Mouse (Mus musculus): ENCODE measurements around the gene Zbtb7a.

Zbtb7a gene

DNA sequence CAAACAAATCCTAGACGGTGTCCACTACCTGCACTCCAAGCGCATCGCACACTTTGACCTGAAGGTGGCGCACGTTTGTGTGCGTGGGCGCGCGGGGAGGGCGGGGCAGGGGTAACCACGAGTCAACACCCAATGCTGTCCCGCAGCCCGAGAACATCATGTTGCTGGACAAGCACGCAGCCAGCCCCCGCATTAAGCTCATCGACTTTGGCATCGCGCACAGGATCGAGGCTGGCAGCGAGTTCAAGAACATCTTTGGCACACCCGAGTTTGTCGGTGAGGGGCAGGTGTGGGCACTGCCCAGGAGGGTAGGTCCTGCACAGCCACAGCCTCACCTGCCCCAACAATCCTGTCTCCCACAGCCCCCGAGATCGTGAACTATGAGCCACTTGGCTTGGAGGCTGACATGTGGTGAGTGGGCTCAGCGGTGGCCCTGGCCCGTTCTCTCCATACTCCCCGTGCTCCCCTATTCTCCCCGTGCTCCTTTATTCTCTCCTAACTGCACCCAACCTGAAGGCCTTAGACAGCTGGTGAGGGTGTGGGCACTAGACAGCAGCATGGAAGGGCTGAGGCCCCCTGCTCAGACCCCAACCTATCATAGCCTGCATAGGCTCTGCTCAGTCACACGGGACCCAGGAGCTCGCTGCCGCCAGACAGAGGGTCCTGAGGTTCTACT, 55.4 kb downstream of the Zbtb7a start:
- DNase-seq (ENCODE audit: low spot score in 2 of 2): no peak

DNA sequence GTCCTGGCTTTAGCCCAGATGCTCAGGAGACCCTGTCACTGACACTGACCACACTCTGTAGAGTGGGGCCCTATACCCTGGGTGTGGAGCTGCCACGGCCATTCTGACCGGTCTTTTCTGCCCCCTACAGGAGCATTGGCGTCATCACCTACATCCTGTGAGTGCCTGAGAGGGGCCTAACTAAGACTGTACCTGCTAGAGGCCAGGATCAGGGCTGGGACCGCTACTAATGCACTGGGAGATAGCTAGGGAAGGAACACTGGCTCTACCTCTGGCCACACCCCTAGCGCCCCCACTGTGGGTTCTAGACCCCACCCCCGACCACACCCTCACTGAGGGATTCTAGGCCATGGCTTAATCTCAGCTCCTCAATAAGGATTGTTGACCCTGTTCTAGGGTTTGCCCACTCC, 55.9 kb downstream of the Zbtb7a start:
- DNase-seq (ENCODE audit: low spot score in 2 of 2): no peak

DNA sequence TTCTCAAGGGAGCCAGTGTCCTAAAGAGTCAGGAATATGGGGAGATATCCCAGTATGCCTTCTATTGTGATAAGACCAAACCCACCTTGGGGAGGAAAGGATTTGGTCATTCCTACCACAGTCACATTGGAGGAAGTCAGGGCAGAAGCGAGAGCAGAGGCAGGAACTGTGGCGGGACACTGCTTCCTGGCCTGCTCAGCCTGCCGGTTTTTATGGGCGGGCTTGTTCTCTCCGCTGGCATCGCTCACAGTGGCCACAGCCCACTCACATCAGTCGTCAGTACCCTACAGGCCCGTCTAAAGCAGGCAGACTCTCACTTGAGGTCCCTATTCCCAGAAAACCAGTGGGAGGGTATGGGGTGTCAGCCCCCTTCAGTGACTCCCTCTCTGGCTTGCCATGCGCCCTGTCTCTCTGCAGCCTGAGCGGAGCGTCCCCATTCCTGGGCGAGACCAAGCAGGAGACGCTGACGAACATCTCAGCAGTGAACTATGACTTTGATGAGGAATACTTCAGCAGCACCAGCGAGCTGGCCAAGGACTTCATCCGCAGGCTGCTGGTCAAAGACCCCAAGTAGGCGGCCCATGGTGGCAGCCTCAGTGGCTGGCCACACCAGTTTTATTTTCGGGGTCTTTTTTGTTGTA, 56.4 kb downstream of the Zbtb7a start:
- DNase-seq (ENCODE audit: low spot score in 2 of 2): no peak

DNA sequence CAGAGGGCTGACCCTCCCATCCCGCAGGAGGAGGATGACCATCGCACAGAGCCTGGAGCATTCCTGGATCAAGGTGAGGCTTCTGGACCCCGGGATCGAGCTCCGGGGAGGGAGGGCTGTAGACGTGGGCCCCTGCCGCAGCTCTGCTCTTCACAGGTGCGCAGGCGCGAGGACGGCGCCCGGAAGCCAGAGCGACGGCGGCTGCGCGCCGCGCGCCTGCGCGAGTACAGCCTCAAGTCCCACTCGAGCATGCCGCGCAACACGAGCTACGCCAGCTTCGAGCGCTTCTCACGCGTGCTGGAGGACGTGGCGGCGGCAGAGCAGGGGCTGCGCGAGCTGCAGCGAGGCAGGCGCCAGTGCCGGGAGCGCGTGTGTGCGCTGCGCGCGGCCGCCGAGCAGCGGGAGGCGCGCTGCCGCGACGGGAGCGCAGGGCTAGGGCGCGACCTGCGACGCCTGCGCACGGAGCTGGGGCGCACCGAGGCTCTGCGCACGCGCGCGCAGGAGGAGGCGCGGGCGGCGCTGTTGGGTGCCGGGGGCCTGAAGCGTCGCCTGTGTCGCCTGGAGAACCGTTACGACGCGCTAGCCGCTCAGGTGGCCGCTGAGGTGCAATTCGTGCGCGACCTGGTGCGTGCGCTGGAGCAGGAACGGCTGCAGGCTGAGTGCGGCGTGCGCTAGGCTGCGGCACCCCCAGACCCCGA, 57.4 kb downstream of the Zbtb7a start:
- peak in 1 of 2 experiments; percentile 78 for DNase-seq (ENCODE audit: low spot score in 2 of 2)

DNA sequence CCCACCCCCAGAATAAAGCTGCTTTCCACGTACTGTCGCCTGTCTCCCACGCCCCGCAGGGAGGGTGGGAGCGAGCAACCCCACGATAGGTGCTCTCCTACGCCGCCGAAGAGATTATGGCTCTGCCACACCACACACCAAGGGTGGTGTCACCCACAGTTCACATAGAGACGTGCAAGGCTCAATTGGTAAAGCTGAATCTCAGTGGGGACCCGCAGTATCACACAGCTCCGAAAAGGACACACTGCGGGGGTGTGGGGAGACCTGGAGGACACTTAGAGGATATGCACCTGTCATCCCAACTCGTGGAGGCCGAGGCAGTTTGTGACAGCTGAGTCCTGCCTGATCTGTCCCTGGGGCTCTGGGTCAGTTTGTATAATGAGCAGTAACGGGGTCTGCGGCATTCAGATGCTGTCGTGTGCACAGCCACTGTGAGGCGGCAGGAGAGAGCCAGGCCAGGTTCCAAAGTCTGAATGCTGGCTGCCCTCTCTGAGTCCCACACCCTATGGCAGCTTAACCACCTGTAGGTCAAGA, 58.0 kb downstream of the Zbtb7a start:
- DNase-seq (ENCODE audit: low spot score in 2 of 2): no peak

DNA sequence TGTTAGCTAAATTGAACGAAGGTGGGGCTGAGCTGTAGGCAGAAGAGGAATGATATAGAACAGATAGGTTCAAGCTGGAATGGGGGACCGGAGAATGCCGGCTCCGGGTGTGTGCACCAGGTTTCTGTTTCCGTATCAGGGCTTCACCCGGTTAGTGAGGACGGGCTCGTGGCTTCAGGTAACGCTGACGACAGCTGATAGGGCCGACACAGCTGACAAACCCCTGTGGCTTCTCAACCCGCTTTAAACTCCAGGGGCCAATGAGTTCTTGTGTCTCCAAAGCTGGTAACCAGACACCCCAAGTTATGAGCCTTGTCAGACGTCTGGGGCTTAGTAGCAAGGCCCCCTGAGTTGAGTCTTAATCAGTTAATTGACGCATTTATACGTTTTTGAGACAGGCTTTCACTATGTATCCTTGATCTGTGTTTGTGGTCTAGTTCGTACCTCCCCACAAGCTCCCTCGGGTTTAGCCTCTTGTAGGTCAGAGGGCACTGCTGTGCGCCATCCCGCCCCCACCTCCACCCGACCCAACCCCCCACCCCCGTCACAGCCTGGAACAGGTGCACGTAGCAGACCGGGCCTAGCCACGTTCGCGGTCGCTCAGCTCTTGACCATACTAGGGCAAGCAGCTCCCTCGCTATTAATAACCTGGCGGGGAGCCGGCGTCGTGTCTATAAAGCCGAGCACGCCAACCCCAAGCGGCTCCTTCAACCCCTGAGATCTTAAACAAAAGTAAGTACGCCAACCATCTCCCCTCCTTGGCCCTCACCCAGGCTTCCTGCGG, 59.2 kb downstream of the Zbtb7a start:
- no peak for DNase-seq (ENCODE audit: low spot score in 2 of 2)

DNA sequence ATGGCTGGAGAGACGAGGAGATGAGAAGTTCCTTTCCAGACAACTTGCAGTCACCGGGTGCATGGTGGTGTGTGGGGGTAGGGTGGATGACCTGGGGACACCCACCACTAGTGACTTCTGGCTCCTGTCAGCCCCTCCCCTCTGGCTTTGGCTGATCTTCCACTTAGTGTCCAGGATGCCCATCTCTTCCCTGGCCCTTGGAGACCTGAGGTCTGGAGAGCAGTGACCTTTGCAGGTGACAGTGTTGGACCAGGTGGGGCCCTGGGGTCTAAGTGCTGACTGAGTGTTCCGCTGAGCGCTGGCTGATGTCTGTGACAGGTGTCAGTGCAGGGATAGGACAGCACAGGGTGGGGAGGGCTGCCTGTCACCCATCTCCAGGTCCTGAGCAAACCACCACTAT, 60.3 kb downstream of the Zbtb7a start:
- DNase-seq (ENCODE audit: low spot score in 2 of 2): no peak

DNA sequence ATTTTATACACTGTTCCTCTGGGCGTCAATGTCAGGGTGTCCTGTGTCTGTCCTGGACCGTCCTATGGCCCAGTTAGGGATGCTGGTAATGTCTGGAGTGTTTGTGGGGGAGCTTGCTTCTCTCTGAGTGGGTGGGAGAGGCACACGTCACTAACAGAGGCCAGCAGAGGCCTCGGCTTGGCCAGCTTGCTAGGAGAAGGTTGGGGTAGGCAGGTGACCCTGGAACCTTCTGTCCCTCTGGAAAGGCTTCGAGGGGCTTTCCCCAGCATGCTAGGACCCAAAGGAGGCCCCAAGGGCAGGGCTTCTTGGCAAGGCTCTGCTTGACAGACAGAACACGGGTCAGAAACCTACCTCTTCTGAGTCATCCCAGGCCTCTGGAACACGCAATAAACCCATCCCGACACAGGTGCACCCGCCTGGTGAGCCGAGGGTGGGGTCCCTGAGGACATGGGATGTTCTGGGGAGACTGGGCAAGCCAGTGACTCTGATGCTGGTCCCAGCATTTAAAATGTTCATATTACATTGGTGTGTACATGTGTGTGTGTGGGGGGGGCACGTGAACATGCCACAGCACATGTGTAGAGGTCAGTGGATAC, 61.5 kb downstream of the Zbtb7a start:
- no peak for DNase-seq (ENCODE audit: low spot score in 2 of 2)

DNA sequence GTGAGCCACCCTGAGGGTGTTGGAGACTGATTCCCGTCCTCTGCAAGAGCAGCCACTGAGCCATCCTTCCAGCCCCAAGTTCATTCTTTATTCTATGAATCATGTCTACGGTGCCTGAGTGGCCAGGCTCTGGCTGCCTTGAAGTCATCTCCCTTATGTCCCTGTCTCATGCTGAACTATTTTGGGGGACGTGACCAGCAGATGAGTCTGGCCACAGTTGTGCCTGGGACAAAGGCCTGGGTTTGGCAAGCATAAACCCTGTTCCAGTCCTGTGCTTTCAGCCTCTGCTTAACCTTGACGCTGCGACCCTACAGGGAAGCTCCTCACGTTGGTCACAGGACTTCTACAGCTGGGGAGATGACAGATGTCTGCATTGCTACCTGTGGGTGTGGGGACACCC, 62.3 kb downstream of the Zbtb7a start:
- DNase-seq (ENCODE audit: low spot score in 2 of 2): no peak

DNA sequence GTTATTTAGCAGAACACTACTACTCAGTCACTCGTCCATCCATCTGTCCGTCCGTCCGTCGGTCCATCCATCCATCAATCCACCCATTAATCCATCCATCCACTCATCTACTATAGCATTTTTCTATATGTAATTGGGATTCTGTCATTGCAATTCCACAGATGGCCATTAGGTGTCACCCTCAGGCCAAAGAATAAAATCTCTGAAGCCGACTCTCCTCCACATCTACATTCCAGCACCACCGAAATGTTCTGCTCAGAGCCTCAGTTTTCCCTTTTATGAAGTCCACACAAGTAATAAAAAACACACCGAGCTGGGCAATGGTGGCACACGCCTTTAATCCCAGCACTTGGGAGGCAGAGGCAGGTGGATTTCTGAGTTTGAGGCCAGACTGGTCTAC, 63.2 kb downstream of the Zbtb7a start:
- peak in 1 of 2 experiments; percentile 73 for DNase-seq (ENCODE audit: low spot score in 2 of 2)

DNA sequence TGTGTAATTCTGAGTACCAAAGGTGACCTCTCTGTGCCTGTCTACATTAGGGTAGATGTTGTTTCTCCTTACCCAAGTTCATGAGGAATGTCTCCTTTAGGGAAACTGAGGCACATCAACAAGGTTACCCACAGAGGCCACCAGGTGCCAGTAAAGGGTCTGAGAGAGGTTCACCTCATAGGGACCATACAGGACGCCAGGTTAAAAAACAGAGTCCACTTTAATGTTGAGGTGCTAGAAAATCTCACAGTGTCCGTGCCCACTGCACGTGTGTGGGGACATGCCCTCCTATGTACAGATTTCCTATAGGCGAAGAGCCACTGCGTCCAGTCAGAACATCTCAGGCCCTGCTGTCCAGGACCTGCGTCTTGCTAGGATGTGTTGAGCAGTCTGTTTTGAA, 64.0 kb downstream of the Zbtb7a start:
- DNase-seq (ENCODE audit: low spot score in 2 of 2): no peak

DNA sequence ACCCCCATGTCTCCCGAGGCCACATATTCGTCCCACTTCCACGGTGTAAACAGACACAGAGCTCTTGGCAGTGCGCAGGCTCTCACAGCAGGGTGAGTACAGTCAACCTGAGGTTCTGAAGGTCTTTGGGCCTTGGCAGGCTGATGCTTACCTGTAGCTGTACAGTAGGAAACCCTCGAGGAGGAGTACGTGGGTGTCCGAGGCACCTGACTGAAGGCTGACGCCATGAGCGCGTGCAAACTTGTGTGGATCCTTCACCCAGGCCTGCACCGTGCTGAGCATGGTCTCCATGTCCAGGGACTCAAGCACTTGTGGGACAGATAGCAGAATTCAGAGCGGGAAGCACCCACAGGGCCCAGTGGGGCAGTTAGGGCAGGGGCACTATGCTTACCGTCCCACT, 65.1 kb downstream of the Zbtb7a start:
- DNase-seq (ENCODE audit: low spot score in 2 of 2): no peak

DNA sequence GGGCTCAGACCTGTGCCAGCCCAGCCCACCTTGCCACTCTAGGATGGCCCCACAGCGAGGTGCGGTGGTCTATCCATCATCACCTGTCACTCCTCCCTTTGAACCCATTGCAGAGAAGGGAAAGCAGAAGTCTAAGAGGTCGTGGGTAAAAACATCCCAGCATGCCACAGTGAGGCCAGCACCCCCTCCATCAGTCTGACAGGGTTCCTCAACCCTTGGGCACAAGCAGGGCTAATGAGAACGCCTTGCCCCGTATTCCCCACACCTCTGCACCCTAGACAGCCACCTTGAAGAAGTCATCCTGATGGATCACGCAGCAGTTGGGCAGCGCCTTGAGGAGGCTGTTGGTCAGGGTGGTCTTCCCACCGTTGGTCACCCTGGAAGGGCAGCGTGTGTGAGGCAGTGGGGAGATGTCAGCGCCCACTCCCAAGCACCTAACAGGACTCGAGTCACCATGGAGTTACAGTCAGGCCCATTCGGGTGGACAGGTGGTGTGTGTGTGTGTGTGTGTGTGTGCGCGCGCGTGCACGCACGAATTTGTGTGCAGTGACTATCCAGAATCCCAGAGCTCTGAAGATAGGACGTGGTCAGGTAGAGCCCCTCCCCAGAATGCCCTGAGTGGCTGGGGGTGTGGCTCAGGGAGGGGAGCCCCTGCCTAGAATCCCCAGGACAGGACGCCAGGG, 65.7 kb downstream of the Zbtb7a start:
- DNase-seq (ENCODE audit: low spot score in 2 of 2): no peak

DNA sequence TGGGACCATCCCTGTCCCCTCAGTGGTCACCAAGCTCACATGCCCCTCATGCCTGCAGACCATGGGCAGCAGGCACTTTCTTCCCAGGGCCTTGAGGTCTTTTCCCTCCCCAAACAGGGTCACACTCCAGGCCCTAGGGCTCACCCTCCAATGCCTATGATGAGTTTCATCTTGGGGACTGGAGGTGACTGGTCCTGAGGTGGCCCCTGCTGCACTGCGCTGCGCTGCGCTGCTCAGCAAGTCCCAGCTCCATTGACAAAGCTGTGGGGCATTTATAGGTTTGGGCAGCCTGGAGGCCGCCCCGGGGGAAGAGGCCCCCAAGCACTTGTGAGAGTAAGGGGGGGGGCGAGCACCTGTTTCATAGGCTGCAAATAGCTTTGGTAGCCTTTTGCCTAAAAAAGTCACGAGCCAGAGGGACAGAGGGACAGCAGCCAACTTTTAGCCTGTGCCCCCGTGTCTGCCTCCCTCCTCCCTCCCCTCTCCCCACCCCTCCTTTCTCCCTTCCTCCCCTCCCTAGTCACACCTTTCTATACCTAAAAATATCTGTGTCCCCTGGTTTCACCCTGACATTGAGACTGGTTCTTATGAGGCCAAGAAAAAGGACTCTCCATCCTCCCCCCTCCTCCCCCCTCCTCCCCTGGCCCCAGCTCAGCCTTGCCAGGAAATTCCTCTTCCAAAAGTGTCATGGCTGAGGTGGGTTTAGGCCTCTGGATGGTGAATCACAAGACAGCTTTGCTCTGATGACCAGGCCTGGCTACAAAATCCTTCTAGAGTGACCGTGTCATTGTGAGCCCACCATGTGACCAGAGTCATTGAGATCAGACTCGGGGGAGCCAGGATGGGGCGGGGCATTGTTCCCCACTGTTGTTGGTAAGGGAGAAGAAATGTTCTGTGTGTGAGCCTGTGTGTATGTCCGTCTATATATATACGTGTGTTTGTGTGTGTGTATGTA, 67.1 kb downstream of the Zbtb7a start, which contains the start of gene Nmrk2:
Nmrk2 (minus strand) TSS at position 245 of the 952 bp plus-strand sequence.
- no peak for DNase-seq (ENCODE audit: low spot score in 2 of 2)
